Mouse (Mus musculus): Measurements from ENCODE around the gene Lamtor1. TPM values are rescaled to one million over a fixed set of nuclear protein-coding genes. Genes with fewer than 3 reads are reported as not detected.

The Lamtor1 gene
- polyA plus RNA-seq, 1 experiment from 2014 or later = 82.5 TPM

DNA sequence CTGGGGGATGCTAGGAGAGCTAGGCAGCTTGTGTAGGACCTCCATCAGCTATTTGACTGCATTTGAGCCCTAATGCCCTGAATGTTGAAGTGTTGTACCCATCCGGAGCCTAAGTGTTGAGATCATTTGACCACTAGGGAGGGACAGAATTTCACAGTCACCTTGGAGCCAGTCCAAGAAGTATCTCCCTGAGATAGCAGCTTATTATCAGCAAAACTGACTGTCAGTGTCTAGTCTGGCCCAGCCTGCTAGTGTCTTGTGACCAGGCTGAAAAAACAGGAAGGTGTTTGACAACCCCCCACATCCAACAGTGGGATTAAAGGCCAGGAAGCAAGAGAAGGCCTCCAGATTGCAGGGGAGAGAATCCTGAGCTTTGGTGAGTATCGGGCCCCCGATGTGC is 34.4 kb upstream of the Lamtor1 start:
- Histone ChIP-seq H3K27me3 (replicated peaks) (0 out of 2 replicates have a peak, but pooled peaks cover 4% of the 10 kb centered on the region), H3K4me3 (no peak overlapping the region), H3K36me3 (no peaks in the 10 kb centered on the region), H3K9ac (no peak overlapping the region), H3K4me2 (no peak overlapping the region), H3K4me1 (no peaks in the 10 kb centered on the region), H3K9me3 (replicated peaks) (no peaks in the 10 kb centered on the region), H3K27ac (no peak overlapping the region)
- WGBS (ENCODE audit: insufficient replicate concordance) = 56% methylated on average over 3 of the region's 3 CpGs
- ATAC-seq = no peak

DNA sequence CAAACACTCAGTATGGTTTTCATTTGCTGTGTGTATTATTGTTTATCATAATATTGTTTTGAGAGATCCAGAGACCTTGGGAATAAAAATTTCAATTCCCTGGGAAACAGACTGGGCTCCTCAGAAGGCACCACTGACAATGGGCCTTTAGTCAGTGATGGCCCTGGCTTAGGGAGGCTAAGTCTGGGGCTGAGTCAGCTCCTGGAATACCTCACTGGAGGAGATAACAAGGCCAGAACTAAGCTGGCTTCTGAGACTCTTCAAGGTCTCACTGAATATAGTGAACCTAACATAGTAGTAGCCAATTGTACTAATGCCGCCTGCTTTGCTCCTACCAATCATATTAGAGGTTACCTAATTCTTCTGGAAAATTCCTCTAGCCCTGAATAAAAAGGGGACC is 29.7 kb upstream of the Lamtor1 start:
- WGBS (ENCODE audit: insufficient replicate concordance) = 86% methylated on average over 1 of the region's 1 CpGs

DNA sequence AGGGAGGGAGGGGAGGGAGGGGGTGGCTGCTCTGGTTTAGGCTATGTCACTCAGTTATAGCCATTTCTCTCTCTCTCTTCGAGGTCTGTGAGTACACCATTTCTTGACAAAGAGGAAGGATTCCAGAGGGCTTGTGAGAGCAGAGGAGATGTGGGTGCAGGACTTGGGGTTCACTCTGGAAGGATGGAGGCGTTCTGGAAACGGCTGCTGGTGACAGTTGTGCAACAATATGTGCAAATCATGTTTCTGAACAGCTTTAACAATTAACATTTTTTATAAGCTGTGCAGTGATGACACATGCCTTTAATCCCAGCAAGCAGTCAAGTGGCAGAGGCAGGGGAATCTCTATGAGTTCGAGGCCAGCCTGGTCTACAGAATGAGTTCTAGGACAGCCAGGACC is 24.8 kb upstream of the Lamtor1 start:
- H3K9ac ChIP-seq = no peak overlapping the region
- 54% methylated on average over 4 of the region's 4 CpGs for WGBS (ENCODE audit: insufficient replicate concordance)
- no peak for ATAC-seq

More for the DNA sequence above, 29.7 kb upstream of the Lamtor1 start:
- H3K4me3 ChIP-seq = no peak overlapping the region
- no peaks in the 10 kb centered on the region for H3K4me1 ChIP-seq
- no peak overlapping the region for H3K9ac ChIP-seq
- no peak overlapping the region for H3K27ac ChIP-seq
- no peaks in the 10 kb centered on the region for H3K36me3 ChIP-seq
- H3K27me3 ChIP-seq (replicated peaks) = 0 out of 2 replicates have a peak, but pooled peaks cover under 1% of the 10 kb centered on the region
- H3K4me2 ChIP-seq = no peak overlapping the region
- H3K9me3 ChIP-seq (replicated peaks) = no peaks in the 10 kb centered on the region
- ATAC-seq = no peak

DNA sequence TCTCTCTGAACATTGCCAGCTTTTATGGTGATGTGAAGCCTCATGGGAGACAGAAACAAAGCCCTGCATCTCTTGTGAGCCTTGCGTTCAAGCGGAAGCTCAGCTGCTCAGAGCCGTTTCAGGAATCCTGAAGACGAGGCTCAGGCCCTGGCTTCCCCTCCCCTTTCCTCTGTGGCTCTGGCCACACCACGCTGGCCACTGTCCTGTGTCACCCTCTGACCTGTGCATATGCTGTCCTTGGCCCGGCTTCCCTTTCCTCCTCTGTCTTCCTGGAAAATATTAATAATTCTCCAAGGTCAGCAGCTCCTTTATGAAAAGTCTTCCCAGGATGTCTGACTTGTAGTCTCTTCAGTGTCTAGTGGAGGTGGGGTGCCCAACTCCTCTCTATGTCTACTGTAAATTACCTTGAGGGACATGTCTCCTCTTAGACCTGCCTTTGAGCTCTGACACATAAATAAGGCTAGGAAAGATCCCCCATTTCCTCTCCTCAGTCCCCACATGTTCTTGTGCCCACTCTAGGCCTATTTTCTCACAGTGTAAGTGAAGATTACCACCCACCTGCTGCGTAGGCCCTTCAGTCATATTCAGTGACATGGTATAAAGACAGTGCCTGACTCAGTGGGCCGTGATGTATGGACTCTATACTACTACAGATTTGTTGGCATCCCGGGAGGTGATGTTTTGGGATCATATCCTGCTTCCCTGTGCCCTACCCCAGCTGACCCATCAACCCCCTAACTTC is 23.1 kb upstream of the Lamtor1 start:
- H3K36me3 ChIP-seq = no peaks in the 10 kb centered on the region
- ATAC-seq = no peak
- no peaks in the 10 kb centered on the region for H3K4me1 ChIP-seq
- WGBS (ENCODE audit: insufficient replicate concordance) = 50% methylated on average over 9 of the region's 9 CpGs
- no peak overlapping the region for H3K9ac ChIP-seq
- H3K9me3 ChIP-seq (replicated peaks) = no peaks in the 10 kb centered on the region
- no peaks in the 10 kb centered on the region; the same call in 1 of the 2 replicates for H3K27me3 ChIP-seq (replicated peaks)
- no peak overlapping the region for H3K4me3 ChIP-seq
- H3K4me2 ChIP-seq = no peak overlapping the region
- H3K27ac ChIP-seq = no peak overlapping the region

More for the DNA sequence above, 24.8 kb upstream of the Lamtor1 start:
- no peak overlapping the region for H3K4me3 ChIP-seq
- no peaks in the 10 kb centered on the region for H3K9me3 ChIP-seq (replicated peaks)
- no peaks in the 10 kb centered on the region for H3K36me3 ChIP-seq
- H3K4me1 ChIP-seq = no peaks in the 10 kb centered on the region
- H3K27ac ChIP-seq = no peak overlapping the region
- H3K4me2 ChIP-seq = no peak overlapping the region
- no peaks in the 10 kb centered on the region; the same call in 1 of the 2 replicates for H3K27me3 ChIP-seq (replicated peaks)

DNA sequence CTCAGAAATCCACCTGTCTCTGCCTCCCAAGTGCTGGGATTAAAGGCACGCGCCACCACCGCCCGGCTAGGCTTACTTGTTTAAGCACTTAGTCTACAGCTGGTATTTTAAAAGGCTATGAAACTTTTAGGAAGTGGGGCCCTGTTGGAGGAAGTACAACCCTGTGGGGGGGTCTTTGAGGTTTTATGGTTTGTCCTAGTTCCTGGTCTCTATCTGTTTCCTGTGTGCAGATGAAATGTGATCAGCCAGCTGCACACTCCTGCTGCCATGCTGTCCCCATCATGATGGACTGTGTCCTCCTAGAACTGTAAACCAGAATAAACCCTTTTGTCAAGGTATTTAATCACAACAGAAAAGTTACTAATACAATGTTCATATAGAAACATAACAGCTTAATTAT is 21.5 kb upstream of the Lamtor1 start:
- ATAC-seq = no peak
- no peaks in the 10 kb centered on the region for H3K36me3 ChIP-seq
- no peak overlapping the region for H3K9ac ChIP-seq
- H3K27me3 ChIP-seq (replicated peaks) = no peaks in the 10 kb centered on the region; the same call in 1 of the 2 replicates
- no peaks in the 10 kb centered on the region for H3K4me1 ChIP-seq
- H3K4me3 ChIP-seq = no peak overlapping the region
- no peak overlapping the region for H3K27ac ChIP-seq
- no peaks in the 10 kb centered on the region for H3K9me3 ChIP-seq (replicated peaks)
- no peak overlapping the region for H3K4me2 ChIP-seq
- WGBS (ENCODE audit: insufficient replicate concordance) = 80% methylated on average over 4 of the region's 4 CpGs

DNA sequence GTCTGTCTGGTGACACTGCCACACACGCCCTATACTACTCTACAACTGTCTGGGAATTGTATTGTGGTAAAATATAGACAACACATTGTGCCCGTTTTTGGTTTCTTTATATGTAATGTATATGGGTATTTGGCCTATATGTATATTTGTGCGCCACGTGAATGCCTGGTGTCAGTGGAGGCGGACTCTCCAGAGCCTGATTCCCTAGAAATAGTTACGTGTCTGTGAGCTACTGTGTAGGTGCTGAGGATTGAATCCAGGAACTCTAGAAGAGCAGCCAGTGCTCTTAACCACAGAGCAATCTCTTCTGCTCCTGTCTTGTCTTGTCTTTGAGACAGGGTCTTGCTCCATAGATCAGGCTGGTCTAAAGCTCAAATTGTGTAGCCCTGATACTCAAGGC is 19.4 kb upstream of the Lamtor1 start:
- Histone ChIP-seq H3K36me3 (no peaks in the 10 kb centered on the region), H3K4me1 (no peaks in the 10 kb centered on the region), H3K9ac (no peak overlapping the region), H3K9me3 (replicated peaks) (no peaks in the 10 kb centered on the region), H3K4me2 (no peak overlapping the region), H3K27ac (no peak overlapping the region), H3K4me3 (no peak overlapping the region), H3K27me3 (replicated peaks) (no peaks in the 10 kb centered on the region; the same call in 1 of the 2 replicates)
- 78% methylated on average over 6 of the region's 6 CpGs for WGBS (ENCODE audit: insufficient replicate concordance)
- ATAC-seq = no peak

DNA sequence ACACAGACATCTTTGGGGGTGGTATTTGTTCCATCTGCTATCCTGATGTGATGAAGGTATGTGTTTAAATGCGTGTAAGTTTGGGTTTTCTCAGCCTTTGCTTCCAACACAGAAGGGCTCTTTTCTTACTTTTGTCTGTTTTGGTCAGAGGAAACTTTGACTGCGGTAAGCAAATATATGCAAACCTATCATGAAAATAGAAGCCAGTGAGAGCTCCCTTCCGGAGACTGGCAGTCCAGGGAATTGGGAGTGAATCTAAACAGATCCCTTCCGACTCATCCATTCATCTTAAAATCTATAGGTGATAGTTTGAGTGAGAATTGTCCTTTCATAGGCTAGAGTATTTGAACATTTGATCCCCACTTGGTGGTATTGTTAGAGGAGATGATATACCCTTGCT is 17.2 kb upstream of the Lamtor1 start:
- Histone ChIP-seq H3K4me1 (no peaks in the 10 kb centered on the region), H3K4me2 (no peak overlapping the region), H3K9me3 (replicated peaks) (no peaks in the 10 kb centered on the region), H3K4me3 (no peak overlapping the region), H3K36me3 (no peaks in the 10 kb centered on the region), H3K9ac (no peak overlapping the region), H3K27me3 (replicated peaks) (no peaks in the 10 kb centered on the region; the same call in 1 of the 2 replicates), H3K27ac (no peak overlapping the region)
- WGBS (ENCODE audit: insufficient replicate concordance) = 75% methylated on average over 4 of the region's 4 CpGs
- no peak for ATAC-seq

DNA sequence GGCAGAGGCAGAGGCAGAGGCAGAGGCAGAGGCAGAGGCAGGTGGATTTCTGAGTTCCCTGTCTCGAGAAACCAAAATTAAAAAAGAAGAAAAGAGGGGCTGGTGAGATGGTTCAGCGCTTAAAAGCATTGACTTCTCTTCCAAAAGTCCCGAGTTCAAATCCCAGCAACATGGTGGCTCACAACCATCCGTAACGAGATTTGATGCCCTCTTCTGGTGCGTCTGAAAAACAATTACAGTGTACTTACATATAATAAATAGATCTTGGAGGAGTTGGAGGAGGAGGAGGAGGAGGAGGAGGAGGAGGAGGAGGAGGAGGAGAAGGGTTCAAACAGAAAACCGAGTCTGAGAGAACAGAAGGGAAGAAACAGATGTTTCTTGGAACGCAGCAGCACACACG is 10.0 kb upstream of the Lamtor1 start:
- H3K4me3 ChIP-seq = peak overlapping the region; percentile 71
- no peaks in the 10 kb centered on the region for H3K27me3 ChIP-seq (replicated peaks)
- WGBS (ENCODE audit: insufficient replicate concordance) = 33% methylated on average over 9 of the region's 9 CpGs
- H3K4me1 ChIP-seq = peaks cover 26% of the 10 kb centered on the region
- peak overlapping the region; percentile 87 for H3K4me2 ChIP-seq
- H3K27ac ChIP-seq = peak overlapping the region; percentile 81
- no peaks in the 10 kb centered on the region for H3K9me3 ChIP-seq (replicated peaks)
- peak; percentile 0; the same call in 1 of the 2 replicates for ATAC-seq
- H3K9ac ChIP-seq = peak overlapping the region; percentile 69
- peaks cover 28% of the 10 kb centered on the region for H3K36me3 ChIP-seq

DNA sequence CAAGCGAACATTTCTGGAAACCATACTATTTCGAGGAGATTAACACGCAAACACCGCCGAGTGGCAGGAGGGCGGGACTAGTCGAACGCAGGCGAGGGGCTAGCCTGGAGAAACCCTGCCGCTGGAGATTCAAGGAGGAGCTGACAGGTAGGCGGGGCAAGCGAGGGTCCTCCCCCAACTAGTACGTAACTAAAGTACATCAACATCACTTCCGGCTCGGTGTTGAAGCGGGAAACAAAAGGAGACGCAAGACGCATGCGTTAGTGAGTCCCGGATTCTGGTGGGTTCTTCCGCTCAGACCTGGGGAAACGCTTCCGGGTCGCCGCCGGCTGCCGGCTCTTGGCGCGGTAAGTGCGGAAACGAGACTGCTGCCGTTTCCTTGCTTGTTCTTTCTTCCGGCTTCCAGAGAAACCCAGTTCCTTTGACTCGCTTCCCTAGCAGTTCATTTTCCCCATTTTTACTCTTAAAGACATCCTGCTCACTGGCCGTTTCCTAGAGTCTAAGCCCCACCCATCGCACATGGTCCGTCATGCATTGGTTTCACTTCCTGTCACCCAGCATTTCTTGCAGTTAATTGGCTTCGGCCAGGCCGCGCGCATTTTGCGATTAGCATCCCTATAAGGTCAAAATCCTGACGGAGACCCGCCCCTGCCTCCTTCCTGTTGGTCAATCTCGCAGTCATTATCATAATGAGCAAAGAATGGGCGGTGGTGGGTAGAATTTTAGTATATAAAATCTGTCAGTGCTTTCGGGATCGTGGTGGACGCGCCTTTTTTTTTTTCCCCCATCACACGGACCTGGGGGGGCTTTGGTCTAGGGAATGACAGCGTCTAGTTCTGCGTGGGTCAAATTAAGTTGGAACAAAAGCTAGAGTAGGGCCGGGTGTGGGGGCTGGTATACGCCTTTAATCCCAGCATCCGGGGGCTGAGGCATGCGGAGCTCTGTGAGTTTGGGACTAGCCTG is 9.3 kb upstream of the Lamtor1 start:
- under 1% methylated on average over 57 of the region's 57 CpGs for WGBS (ENCODE audit: insufficient replicate concordance)
- H3K9ac ChIP-seq = peak overlapping the region; percentile 80
- H3K27ac ChIP-seq = peak overlapping the region; percentile 89
- H3K36me3 ChIP-seq = peaks cover 35% of the 10 kb centered on the region
- peak overlapping the region; percentile 71 for H3K4me3 ChIP-seq
- no peaks in the 10 kb centered on the region for H3K27me3 ChIP-seq (replicated peaks)
- H3K4me1 ChIP-seq = peaks cover 26% of the 10 kb centered on the region
- no peaks in the 10 kb centered on the region for H3K9me3 ChIP-seq (replicated peaks)
- peak overlapping the region; percentile 87 for H3K4me2 ChIP-seq
- peak; percentile 98 for ATAC-seq

DNA sequence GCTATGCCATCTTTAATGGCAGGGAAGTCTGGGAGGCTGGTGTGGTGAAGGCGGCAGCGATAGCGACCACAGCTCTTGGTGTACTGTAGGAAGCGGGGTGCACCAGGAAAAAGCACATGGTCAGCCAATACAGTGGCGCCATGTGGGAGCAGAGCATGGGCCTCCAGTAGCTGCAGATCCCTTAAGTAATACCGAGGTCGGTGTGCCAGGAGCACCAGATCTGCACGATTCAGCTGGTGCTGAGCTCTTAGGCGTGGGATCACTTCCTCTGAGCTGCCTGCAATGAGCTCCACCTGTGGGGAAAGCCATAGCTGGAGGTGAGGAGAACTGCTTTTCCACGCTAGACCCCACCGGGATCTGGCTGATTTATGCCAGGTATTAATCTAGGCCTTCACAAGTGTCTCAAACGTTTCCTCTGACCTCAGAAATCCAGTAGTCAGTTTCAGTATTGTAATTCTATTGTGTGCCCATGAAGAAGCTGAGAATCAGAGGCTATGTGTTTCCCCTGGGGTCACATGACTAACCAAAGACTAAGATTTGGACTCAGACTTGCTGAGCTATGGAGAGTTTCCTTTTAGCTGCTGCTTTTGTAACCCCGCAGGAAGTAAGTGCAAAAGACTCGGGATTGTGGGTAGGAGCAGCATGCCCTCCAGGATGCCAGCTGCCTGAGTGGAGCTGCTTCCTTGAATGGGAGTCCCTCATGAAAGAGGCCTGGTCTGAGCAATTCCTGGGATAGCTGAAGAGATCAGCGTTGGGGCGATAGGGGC is 5.2 kb upstream of the Lamtor1 start:
- H3K27ac ChIP-seq = no peak overlapping the region; the same call in 1 of the 2 replicates
- no peak overlapping the region for H3K4me2 ChIP-seq
- no peaks in the 10 kb centered on the region for H3K27me3 ChIP-seq (replicated peaks)
- ATAC-seq = no peak
- no peaks in the 10 kb centered on the region for H3K9me3 ChIP-seq (replicated peaks)
- H3K4me3 ChIP-seq = no peak overlapping the region
- peaks cover 22% of the 10 kb centered on the region for H3K4me1 ChIP-seq
- 87% methylated on average over 16 of the region's 16 CpGs for WGBS (ENCODE audit: insufficient replicate concordance)
- H3K36me3 ChIP-seq = peaks cover 49% of the 10 kb centered on the region
- H3K9ac ChIP-seq = no peak overlapping the region

DNA sequence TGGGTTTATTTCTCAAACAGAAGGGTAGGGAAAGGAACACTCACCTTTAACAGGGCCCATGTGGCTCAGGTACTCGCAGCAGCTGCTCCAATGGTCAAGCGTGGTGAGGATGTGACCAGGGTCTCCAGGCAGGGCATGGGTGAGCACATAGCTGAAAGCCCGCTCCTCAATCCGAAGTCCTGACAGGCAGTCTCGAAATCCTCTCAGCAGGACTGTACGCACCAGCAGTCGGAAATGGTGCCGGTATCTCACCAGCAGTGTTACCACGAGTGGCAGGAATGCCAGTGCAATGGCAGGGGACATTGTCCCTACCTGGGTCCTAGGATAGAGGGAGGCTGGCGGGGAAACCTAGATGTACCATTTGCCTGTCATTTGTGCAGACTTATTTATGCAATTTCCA is 3.7 kb upstream of the Lamtor1 start:
- no peak overlapping the region for H3K9ac ChIP-seq
- ATAC-seq = no peak
- no peak overlapping the region for H3K4me2 ChIP-seq
- no peak overlapping the region for H3K4me3 ChIP-seq
- H3K27ac ChIP-seq = no peak overlapping the region
- 84% methylated on average over 10 of the region's 10 CpGs for WGBS (ENCODE audit: insufficient replicate concordance)
- H3K4me1 ChIP-seq = peaks cover 25% of the 10 kb centered on the region
- no peaks in the 10 kb centered on the region for H3K9me3 ChIP-seq (replicated peaks)
- H3K36me3 ChIP-seq = peaks cover 49% of the 10 kb centered on the region
- H3K27me3 ChIP-seq (replicated peaks) = no peaks in the 10 kb centered on the region
